Mouse (Mus musculus): Measurements from ENCODE around the gene Gm28308.

Gene Gm28308

DNA sequence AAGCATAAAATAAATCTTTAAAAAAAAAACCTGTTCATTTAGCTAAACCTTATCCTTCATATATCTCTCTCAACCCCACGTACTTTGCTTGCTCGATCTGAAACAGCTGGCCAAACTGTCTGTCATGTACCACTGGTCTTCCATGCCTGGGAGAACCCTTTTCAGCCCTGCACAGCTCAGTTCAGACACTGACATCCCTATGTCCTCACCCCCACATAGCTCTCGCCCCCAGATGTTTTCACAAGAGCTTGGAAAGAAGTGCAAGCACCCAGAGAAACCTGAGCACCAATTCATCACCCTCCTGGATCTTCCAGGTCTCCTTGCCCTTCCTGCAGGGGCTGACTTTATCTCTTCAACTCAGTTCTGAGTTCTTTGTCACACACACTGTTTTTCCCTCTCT, 92.0 kb downstream of the Gm28308 start:
- in situ Hi-C loops (cut with MboI; ENCODE audit: low sequenced_read_pairs), result no loop called here

DNA sequence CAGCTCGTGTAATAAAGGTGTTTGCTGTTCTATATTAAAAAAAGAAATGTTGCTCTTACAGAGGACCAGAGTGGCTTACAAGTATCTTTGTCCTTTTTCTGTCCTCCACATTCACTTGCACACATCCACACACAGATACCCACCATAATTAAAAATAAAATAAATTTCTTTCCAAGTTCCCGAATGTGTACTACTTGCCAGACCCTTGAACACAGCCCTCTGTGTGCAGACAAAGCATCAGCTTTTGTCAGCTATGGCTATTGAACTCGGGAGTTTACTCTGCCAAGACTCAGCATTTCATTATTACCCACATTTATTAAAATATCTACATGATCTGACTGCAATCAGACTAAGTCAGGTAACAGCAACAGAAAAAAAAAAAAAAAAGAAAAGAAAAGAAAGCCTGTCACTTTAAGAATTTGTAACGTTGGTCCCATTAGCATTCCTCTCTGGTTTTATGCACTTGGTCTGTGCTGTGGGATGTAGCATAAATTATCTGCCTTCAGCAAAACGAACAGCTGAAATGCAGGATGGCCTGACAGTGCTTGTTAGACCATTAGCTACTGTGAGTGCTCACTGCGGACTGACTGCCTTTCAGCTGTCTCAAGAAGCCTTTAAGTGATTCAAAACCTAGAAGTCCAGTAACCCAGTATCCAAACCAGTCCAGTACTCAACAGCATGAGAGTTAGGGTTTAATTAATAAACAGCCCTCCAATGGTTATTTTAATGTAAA, 94.1 kb downstream of the Gm28308 start:
- in situ Hi-C loops (cut with MboI; ENCODE audit: low sequenced_read_pairs), result no loop called here

DNA sequence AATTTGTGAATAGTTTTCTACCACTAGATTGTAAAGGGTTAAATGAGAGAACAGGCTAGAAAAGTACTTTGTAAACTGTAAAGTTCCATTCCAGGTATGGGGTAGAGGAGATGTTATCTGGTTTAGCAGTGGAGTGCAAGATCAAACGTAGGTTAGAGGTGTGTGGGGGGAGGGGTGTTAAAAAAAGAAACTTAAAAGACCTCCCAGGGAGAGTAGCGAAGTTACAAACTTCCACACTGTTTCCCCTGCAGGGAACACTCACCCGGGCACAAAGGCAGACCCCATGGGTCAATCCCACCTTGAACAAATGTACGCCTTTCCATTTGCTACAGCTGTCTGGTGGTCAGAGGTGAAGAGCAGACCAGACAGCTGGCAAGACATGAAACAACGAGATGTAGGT, 97.2 kb downstream of the Gm28308 start:
- in situ Hi-C loops (cut with MboI; ENCODE audit: low sequenced_read_pairs), result no loop called here
